In genomic region chr2:26603159-26603558, GRCm38 (mm10) we compare ENCODE assay signal across 8 mouse cellular contexts. TPM values are rescaled to one million over a fixed set of nuclear protein-coding genes. Genes with fewer than 3 reads are reported as not detected.
A peak's percentile ranks its signal among the peaks of the same experiment; 100 is the strongest.
DNase-seq lines count a peak whose midpoint lies in the region; ATAC-seq and TF ChIP-seq lines count a peak whose summit lies in the region.

No protein-coding gene starts in this region.

- TF ChIP-seq EP300 in liver, embryonic 14.5 days (IDR thresholded peaks at IDR 0.05; ENCODE audit: low read depth), result no peak

- no peak for TF ChIP-seq CTCF in C2C12 (IDR thresholded peaks at IDR 0.05; ENCODE audit: control insufficient read depth, insufficient read depth, insufficient read length)
- TF ChIP-seq CTCF in liver, embryonic 14.5 days (IDR thresholded peaks at IDR 0.05; ENCODE audit: low read depth), result no peak

- intact Hi-C loops in gastrocnemius, postnatal 14 days (cut with DNase I; ENCODE audit: low total_unique reads), result no loop called here

- no peak overlapping the region for H3K27ac ChIP-seq in forebrain, embryonic 13.5 days
- H3K27ac ChIP-seq in liver, embryonic 14.5 days, result no peak overlapping the region

- H3K4me1 ChIP-seq in forebrain, embryonic 13.5 days, result peaks cover 20% of the 10 kb centered on the region
- H3K4me1 ChIP-seq in liver, embryonic 14.5 days (replicated peaks; ENCODE audit: control insufficient read depth in 2 of 2, insufficient read depth in 2 of 2, low read length in 1 of 2), result peaks cover 0 to 17% of the 10 kb centered on the region in 2 experiments; a peak in 2 of 4 replicates

- peak overlapping the region; percentile 76 for H3K4me2 ChIP-seq in forebrain, embryonic 13.5 days
- H3K4me2 ChIP-seq in liver, embryonic 14.5 days (ENCODE audit: low read depth), result peak overlapping the region; percentile 58

- peak overlapping the region; percentile 25 for H3ac ChIP-seq in C2C12 (ENCODE audit: control insufficient read depth, insufficient read length, low read depth)

- WGBS in forebrain, embryonic 13.5 days, result 29% methylated on average over 6 of the region's 6 CpGs
- 5% methylated on average over 6 of the region's 6 CpGs for WGBS in liver, embryonic 14.5 days (ENCODE audit: insufficient replicate concordance)

- no peaks in the 10 kb centered on the region for H3K79me3 ChIP-seq in C2C12 (ENCODE audit: low read depth)

- peak overlapping the region; percentile 61 for H3K4me3 ChIP-seq in C2C12 (ENCODE audit: insufficient read depth, poor library complexity, severe bottlenecking)
- peak overlapping the region; percentile 54 for H3K4me3 ChIP-seq in forebrain, embryonic 13.5 days
- peak overlapping the region; percentile 54 to 64 for H3K4me3 ChIP-seq in liver, embryonic 14.5 days (ENCODE audit: insufficient read depth in 1 of 2, low read depth in 2 of 2, low read length in 2 of 2)

- peak; percentile 54 for DNase-seq in 416B (ENCODE audit: low read depth)
- DNase-seq in liver, embryonic 14.5 days (ENCODE audit: low read depth in 3 of 3, low spot score in 3 of 3), result no peak
- no peak for DNase-seq in urinary bladder, postnatal 10 days (ENCODE audit: low spot score)
- DNase-seq in thymus, postnatal 10 days (ENCODE audit: low spot score in 2 of 2), result no peak
- no peak for DNase-seq in thymus, adult 18-20 months
- no peak for DNase-seq in gastrocnemius, postnatal 14 days

- peaks cover 19% of the 10 kb centered on the region for H3K79me2 ChIP-seq in C2C12 (ENCODE audit: control insufficient read depth, insufficient read depth)

- H3K9me3 ChIP-seq in forebrain, embryonic 13.5 days (replicated peaks), result no peaks in the 10 kb centered on the region
- no peaks in the 10 kb centered on the region for H3K9me3 ChIP-seq in liver, embryonic 14.5 days (ENCODE audit: control insufficient read depth, low read length)

- ATAC-seq in forebrain, embryonic 13.5 days, result no peak
- ATAC-seq in liver, embryonic 14.5 days (ENCODE audit: insufficient read depth), result no peak

- H3K9ac ChIP-seq in forebrain, embryonic 13.5 days, result peak overlapping the region; percentile 63; the same call in 1 of the 2 replicates
- peak overlapping the region; percentile 14 for H3K9ac ChIP-seq in liver, embryonic 14.5 days (replicated peaks)

- no peaks in the 10 kb centered on the region for H3K27me3 ChIP-seq in C2C12 (ENCODE audit: control insufficient read depth, insufficient read depth, insufficient read length)
- H3K27me3 ChIP-seq in forebrain, embryonic 13.5 days, result peaks cover 49% of the 10 kb centered on the region
- peaks cover 7% of the 10 kb centered on the region for H3K27me3 ChIP-seq in liver, embryonic 14.5 days (ENCODE audit: control insufficient read depth, insufficient read depth, low read length)

- no peaks in the 10 kb centered on the region for H3K36me3 ChIP-seq in C2C12 (ENCODE audit: control insufficient read depth, insufficient read depth)
- H3K36me3 ChIP-seq in forebrain, embryonic 13.5 days (ENCODE audit: poor library complexity, severe bottlenecking), result no peaks in the 10 kb centered on the region
- no peaks in the 10 kb centered on the region for H3K36me3 ChIP-seq in liver, embryonic 14.5 days (replicated peaks; ENCODE audit: control insufficient read depth, insufficient read depth, low read depth)

TF ChIP-seq in C2C12, 6 proteins besides CTCF, POLR2A, EP300 and RAD21:
- no peak for TF ChIP-seq MAX (IDR thresholded peaks at IDR 0.05)

RNA-seq across cellular contexts. Expression of gene Agpat2, which starts 1.1 kb away (rescaled TPM):
- polyA plus RNA-seq in C2C12 (2012; fragmentation: generic; extraction: Trizol), result 37.9 TPM
- polyA plus RNA-seq in forebrain, embryonic 13.5 days (2015; fragmentation: Nextera tagmentation; extraction: Ambion mirVana), result 2.5 and 3.6 TPM in 2 replicates
- polyA plus RNA-seq in liver, embryonic 14.5 days (2012; rRNA removed), result 27.2 and 29.8 TPM in 2 replicates
- 31.4 and 32.8 TPM in 2 replicates for polyA plus RNA-seq in liver, embryonic 14.5 days (2014; fragmentation: Nextera tagmentation; extraction: Ambion mirVana)
- 1 to 10 TPM; 4.9 to 6.3 TPM for total RNA-seq in gastrocnemius, postnatal 14 days (2021)

RNA-seq across cellular contexts. Expression of gene Gm20532, which starts 16.7 kb away (rescaled TPM):
- polyA plus RNA-seq in C2C12 (2012; fragmentation: generic; extraction: Trizol), result not detected
- not detected in 2 replicates for polyA plus RNA-seq in forebrain, embryonic 13.5 days (2015; fragmentation: Nextera tagmentation; extraction: Ambion mirVana)
- polyA plus RNA-seq in liver, embryonic 14.5 days (2012; rRNA removed), result not detected in 2 replicates
- polyA plus RNA-seq in liver, embryonic 14.5 days (2014; fragmentation: Nextera tagmentation; extraction: Ambion mirVana), result not detected in 2 replicates
- not detected for total RNA-seq in gastrocnemius, postnatal 14 days (2021)

RNA-seq across cellular contexts. Expression of gene Egfl7, which starts 23.3 kb away (rescaled TPM):
- polyA plus RNA-seq in C2C12 (2012; fragmentation: generic; extraction: Trizol), result 5.6 TPM
- 50.2 and 55.8 TPM in 2 replicates for polyA plus RNA-seq in forebrain, embryonic 13.5 days (2015; fragmentation: Nextera tagmentation; extraction: Ambion mirVana)
- 61.7 and 68.0 TPM in 2 replicates for polyA plus RNA-seq in liver, embryonic 14.5 days (2012; rRNA removed)
- polyA plus RNA-seq in liver, embryonic 14.5 days (2014; fragmentation: Nextera tagmentation; extraction: Ambion mirVana), result 46.8 and 47.6 TPM in 2 replicates
- 100 to 1,000 TPM in 1 of 2 experiments, 10 to 100 TPM in 1; 64.1 to 106 TPM for total RNA-seq in gastrocnemius, postnatal 14 days (2021)

RNA-seq across cellular contexts. Expression of gene Fam69b, which starts 25.1 kb away (rescaled TPM):
- 8.2 TPM for polyA plus RNA-seq in C2C12 (2012; fragmentation: generic; extraction: Trizol)
- polyA plus RNA-seq in forebrain, embryonic 13.5 days (2015; fragmentation: Nextera tagmentation; extraction: Ambion mirVana), result 81.9 and 89.4 TPM in 2 replicates
- 0.78 and 0.94 TPM in 2 replicates for polyA plus RNA-seq in liver, embryonic 14.5 days (2012; rRNA removed)
- 0.70 and 0.78 TPM in 2 replicates for polyA plus RNA-seq in liver, embryonic 14.5 days (2014; fragmentation: Nextera tagmentation; extraction: Ambion mirVana)
- total RNA-seq in gastrocnemius, postnatal 14 days (2021), result 1 to 10 TPM; 1.4 to 3.1 TPM
